Mouse (Mus musculus) B cell, adult (primary cell): ENCODE results near the gene Cdk18. TPM values are rescaled to one million over a fixed set of nuclear protein-coding genes. Genes with fewer than 3 reads are reported as not detected.

Experiments used
- total RNA-seq: library from RNA; stranded (reverse); gene quantifications from 4 replicates; pipeline ENCODE4 v1.2.4, GENCODE M21; 2023; ENCODE audit not compliant: inconsistent age

The Cdk18 gene
- 0.86 TPM in 1 of 4 replicates, not detected in the others for total RNA-seq

DNA sequence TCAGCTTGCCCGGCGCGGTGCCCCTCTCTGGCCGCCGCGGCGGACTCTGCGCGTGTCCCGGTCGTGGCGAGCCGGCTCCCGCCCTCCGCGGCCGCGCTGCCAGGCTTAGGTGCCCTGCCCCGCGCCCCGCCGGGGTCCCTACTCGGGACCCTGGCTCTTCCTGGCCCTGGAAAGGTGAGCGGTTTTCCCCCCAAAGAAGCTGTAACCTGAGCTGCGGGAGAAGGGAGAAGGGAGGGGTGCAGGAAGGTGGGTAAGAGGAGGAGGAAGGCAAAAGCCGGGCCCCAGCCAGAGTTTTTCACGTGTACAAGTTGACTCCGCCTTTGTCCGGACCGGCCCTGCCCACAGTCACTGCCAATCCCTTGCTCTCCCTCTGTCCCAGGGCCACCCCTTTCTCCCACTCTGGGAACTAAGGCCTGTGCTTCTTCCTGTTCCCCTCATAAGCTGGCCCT, at the start of gene Cdk18:
Gene Cdk18, minus strand, starts transcription at position 269 of the 449 bp plus-strand sequence.

DNA sequence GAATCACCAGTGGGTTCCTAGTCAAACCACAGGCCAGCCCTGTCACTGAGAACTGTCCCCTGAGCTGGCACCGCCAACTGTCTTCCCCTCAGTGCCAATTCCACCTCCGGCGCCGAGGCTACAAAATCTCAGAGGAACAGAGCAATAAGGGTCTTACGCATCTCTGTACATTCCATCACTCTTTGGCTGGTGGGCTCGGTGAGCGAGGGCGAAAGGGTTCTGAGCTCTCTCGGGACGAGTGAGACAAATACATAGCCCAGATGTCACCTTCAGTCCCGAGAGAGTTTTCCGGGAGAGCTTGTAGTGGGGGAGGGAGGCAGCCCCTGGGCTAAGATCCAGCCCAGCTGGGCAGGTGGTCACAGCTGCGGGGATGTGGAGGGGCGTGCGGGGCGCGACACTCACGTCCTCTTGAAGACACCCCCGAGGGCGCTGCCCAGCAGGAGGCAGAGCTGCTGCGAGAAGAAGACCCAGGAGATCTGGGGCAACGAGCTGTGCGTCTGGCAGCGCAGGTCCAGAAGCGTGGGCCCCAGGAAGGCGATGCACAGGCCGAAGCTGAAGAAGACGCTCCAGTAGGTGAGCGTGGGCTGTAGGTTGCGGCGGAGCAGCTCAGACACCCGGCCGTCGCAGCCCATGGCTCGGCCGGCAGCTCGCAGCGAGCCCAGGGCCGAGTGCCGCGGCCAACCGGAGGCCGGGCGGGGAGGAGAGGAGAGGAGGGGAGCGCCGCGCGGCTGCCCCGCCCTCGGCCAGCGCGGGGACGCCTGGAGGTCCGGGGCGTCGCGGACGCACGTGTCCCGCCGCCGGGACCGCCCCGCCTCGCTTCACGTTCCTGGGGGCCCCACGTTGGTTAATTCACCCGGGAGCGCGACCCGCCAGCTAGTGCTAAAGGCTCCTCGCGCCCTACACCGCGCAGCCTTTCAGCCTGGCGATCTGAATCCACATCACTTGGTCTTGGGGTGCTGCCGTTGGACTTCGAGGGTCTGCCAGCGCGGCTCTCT, 71.9 kb downstream of the Cdk18 start, which contains the start of gene Mfsd4a:
Gene Mfsd4a, minus strand, starts transcription at position 802 of the 995 bp plus-strand sequence.

Other genes with a start within 250 kb of the Cdk18 start
- gene Nucks1, start 229.2 kb downstream of the Cdk18 start, total RNA-seq = 88.1 to 97.5 TPM (median 94.8 TPM) in 4 replicates
- gene Slc45a3, start 176.7 kb downstream of the Cdk18 start, total RNA-seq = 0.90 to 2.0 TPM (median 1.5 TPM) in 4 replicates
- 309 to 345 TPM (median 326 TPM) in 4 replicates for gene Elk4, start 132.1 kb downstream of the Cdk18 start, total RNA-seq
- gene Mfsd4a, start 71.6 kb downstream of the Cdk18 start, total RNA-seq = 0.21 to 0.72 TPM (median 0.53 TPM) in 4 replicates
- not detected in 4 replicates for gene Lemd1, start 51.7 kb upstream of the Cdk18 start, total RNA-seq
- not detected in 4 replicates for gene AC124108.1, start 51.8 kb upstream of the Cdk18 start, total RNA-seq
- gene Gm10188, start 90.1 kb upstream of the Cdk18 start, total RNA-seq = not detected in 4 replicates
- gene Klhdc8a, start 158.9 kb upstream of the Cdk18 start, total RNA-seq = 0.12 to 0.13 TPM (median 0.12 TPM) in 3 of 4 replicates, not detected in the other
- gene Nuak2, start 176.4 kb upstream of the Cdk18 start, total RNA-seq = 119 to 125 TPM (median 122 TPM) in 4 replicates